Mouse (Mus musculus) bone marrow macrophage, adult 2 months (primary cell): ENCODE results near the gene Hipk2. TPM values are rescaled to one million over a fixed set of nuclear protein-coding genes. Genes with fewer than 3 reads are reported as not detected.

ENCODE experiments used
- H3K27ac ChIP-seq: 2 replicates; pipeline ENCODE4 v1.5.1; 2012; ENCODE audit warnings: low read depth, low read length; ENCODE audit not compliant: insufficient read depth
- H3K4me1 ChIP-seq: 2 replicates; pipeline ENCODE4 v1.6.1; 2012; ENCODE audit warnings: low read length; ENCODE audit not compliant: control insufficient read depth, insufficient read depth
- H3K4me3 ChIP-seq: 2 replicates; pipeline ENCODE4 v1.5.1; 2012; ENCODE audit warnings: mild to moderate bottlenecking, low read length, moderate library complexity; ENCODE audit not compliant: insufficient read depth
- CTCF ChIP-seq: IDR thresholded peaks from 2 replicates; pipeline ENCODE4 v1.5.1; 2012; ENCODE audit warnings: low read depth, mild to moderate bottlenecking, low read length, moderate library complexity
- POLR2A ChIP-seq: IDR thresholded peaks from 2 replicates; pipeline ENCODE4 v1.6.1; 2012; ENCODE audit warnings: mild to moderate bottlenecking, low read depth, low read length, borderline replicate concordance
- polyA plus RNA-seq: library from polyadenylated mRNA; stranded (reverse); fragments of >200 nt; gene quantifications from 2 replicates; pipeline ENCODE4 v1.2.4, GENCODE M21; 2012; ENCODE audit not compliant: missing spikeins, insufficient read depth, insufficient read length

The Hipk2 gene
- polyA plus RNA-seq, 1 experiment, result 20.9 TPM

DNA sequence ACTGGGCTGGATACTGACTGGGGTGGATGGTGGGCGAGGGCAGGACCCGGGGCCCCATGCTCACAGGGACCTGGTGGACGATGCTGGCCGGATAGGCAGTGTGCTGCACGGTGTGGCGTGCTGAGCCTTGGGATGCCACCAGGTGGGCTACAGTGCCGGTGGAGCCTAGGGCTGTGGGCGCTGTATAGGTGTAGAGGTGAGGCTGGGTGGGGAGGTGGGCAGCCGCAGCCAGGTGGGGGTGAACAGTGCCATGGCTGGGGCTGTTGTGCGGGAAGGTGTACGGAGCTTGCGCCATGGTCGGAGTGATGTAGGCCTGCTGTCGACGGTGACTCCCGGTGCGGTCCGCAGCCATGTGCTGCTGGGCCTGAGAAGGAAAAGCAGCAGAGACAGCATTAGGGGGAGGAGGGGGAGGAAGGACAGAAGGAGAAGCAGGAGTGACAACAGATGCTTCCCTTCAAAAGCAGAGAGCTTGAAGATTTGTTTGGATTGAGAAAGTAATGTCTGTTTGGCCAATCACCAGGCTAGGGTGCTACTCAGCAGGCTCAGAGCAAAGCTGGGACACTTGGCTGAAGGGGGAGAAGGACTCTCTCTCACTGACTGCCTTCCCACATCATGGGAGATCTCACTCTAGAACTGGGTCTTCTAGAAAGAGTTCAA lies 177.6 kb downstream of the Hipk2 start:
- Histone ChIP-seq H3K4me1 (peaks cover 6% of the 10 kb centered on the region; the same call in 1 of the 2 replicates), H3K4me3 (no peak overlapping the region), H3K27ac (no peak overlapping the region)
- no peak for TF ChIP-seq CTCF
- no peak for TF ChIP-seq POLR2A

DNA sequence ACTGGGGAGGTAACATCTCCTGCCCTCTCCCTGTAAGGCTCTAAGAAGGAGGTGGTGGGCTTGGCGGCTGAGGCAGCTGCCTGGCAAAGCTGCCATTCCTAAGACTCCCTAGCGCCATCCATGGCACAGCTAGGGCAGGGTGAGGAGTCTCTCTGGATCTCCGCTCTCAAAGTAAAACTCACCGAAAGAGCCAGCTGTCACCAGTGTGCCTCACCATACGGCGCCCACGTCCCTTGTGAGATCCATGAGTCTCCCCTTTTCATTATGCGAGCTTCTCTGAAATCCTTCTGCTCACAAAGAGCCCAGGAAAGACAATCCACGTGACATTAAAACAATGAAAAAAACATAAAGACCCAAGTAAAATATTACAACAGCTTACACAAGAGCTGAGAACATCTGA lies 179.4 kb downstream of the Hipk2 start:
- Histone ChIP-seq H3K4me1 (peaks cover 6% of the 10 kb centered on the region; the same call in 1 of the 2 replicates), H3K4me3 (no peak overlapping the region), H3K27ac (no peak overlapping the region)
- TF ChIP-seq CTCF (no peak), POLR2A (no peak)

DNA sequence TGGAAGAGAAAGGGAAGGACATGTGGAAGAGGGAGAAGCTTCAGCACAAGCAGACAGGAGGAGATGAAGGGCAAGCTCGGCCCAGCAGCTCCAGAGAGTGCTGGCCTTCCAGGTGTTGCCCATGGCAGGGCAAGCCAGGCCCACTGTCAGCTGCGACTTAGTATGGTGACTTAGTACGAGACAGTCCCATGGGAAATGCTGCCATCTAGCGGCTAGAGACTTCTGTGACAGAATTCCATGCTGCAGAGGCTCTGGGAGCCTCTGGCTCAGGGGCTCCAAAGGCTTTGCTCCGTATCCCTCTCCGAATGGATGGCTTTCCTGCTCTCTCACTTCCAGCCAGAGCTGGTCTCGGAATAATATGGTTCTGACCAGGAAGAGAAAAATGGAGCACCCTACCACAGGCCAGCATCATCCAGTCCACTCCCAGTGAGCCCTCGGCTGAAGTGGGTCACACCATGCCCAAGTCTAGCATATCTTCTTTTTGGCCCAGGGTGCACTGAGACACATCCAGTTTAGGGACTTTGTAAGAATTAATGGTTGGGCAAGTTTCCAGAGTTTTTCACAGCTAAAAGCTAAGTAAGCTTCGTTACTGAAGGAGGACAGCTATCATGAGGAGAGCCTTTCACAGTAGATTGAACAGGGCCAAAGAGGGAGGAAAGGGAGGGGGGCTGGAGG lies 180.4 kb downstream of the Hipk2 start:
- no peak for TF ChIP-seq POLR2A
- peak; percentile 66 for TF ChIP-seq CTCF
- Histone ChIP-seq H3K4me1 (peaks cover 2% of the 10 kb centered on the region; the same call in 1 of the 2 replicates), H3K27ac (no peak overlapping the region), H3K4me3 (no peak overlapping the region)

DNA sequence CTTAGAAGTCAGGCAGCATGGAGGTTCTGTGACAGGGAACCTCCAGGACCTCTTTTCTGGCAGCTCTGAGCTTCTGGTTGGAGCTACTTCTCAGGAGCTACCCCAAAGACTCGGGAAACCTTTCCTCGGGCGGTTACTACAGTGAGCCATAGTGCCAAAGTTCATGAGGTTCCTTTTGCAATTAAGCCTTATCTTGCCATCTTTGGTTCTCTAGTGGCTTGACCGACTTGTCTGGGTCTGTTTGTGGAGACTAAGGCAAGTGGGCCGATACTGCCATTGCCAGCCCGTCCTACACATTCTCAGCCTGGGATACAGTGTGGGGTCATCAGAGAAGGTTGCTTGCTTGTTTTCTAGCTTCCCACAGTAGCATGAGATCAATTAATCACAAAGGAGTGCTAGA lies 183.4 kb downstream of the Hipk2 start:
- H3K4me3 ChIP-seq, result no peak overlapping the region
- TF ChIP-seq CTCF (no peak), POLR2A (no peak)
- H3K27ac ChIP-seq, result no peak overlapping the region
- peaks cover 2% of the 10 kb centered on the region; the same call in 1 of the 2 replicates for H3K4me1 ChIP-seq

DNA sequence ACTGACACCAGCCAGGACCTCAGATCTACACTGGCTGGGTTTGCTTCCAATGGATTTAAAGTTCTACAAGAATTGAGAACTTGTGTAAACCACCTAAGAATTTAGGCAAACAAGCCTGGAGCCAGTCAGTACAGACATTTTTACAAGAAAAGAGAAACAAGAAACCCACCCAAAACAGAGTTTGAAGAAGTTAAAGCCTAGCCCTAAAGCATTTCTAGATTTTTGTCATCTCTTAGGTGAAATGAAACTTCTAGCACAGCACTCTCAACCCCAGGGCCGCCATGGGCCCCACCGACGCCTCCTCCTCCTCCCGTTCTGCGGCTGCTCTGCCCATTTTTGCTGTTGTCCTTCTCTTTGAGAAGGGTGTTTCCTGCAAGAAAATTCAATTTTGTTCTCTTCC lies 184.9 kb downstream of the Hipk2 start:
- Histone ChIP-seq H3K4me1 (peaks cover 2% of the 10 kb centered on the region; the same call in 1 of the 2 replicates), H3K27ac (no peak overlapping the region), H3K4me3 (no peak overlapping the region)
- TF ChIP-seq POLR2A (no peak), CTCF (no peak)

DNA sequence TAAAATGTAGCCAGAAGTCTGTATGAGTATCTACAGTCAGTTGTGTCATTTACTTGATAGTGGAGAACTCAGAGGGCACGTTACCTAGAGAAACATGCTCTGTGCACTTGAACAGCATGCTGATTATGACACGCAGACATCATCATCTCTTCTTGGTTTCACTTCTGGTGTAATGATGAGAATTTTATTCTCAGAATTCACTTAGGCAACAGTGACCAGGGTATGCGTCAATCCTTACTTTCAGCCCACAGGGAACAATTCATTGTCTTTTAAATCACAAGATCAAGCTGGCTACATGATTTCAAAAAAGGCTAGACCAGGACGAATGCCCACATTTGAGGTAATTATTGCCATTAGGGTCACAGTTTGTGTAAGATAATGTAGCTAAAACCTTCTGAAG lies 185.3 kb downstream of the Hipk2 start:
- no peak overlapping the region for H3K4me3 ChIP-seq
- TF ChIP-seq CTCF (no peak), POLR2A (no peak)
- peaks cover 2% of the 10 kb centered on the region; the same call in 1 of the 2 replicates for H3K4me1 ChIP-seq
- no peak overlapping the region for H3K27ac ChIP-seq

DNA sequence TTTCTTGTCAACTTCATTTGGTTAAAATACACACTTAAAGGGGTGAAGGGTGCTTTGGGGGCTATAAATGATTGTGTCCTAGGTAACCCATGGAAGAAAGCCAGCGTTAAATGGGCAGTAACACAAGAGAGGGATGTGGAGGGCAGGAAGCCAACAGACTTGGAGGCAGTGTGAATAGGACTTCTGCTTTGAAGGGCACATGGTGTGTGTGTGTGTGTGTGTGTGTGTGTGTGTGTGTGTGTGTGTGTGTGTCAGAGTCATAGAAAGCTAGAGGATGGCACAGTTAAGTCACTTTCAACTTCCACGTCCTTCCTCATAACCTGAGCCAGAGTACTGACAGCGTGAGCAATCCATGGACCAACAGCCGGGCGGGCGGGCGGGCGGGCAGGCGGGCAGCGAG lies 187.1 kb downstream of the Hipk2 start:
- no peak for TF ChIP-seq CTCF
- no peak for TF ChIP-seq POLR2A
- Histone ChIP-seq H3K27ac (no peak overlapping the region), H3K4me3 (no peak overlapping the region), H3K4me1 (peaks cover 2% of the 10 kb centered on the region; the same call in 1 of the 2 replicates)

DNA sequence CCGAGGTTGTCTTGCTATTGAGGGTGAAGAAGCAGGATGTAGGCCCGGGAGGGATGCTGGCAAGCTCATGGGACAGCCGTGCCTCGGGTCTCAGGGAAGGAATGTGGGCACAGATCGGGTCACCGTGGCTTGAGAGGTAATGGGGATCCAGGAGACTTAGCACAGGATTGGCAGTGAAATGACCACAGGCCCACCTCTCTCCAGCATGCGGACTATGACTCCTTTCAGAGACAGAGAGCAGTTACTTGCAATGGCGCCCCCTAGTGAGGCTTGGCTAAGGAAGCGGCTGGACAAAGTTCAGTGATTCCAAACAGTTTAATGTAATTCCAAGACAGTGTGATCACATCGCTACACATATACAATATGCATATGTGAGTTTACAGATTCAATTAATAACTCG lies 188.7 kb downstream of the Hipk2 start:
- TF ChIP-seq POLR2A (no peak), CTCF (peak; percentile 92)
- H3K4me1 ChIP-seq, result peaks cover 2% of the 10 kb centered on the region; the same call in 1 of the 2 replicates
- H3K4me3 ChIP-seq, result no peak overlapping the region
- H3K27ac ChIP-seq, result no peak overlapping the region

DNA sequence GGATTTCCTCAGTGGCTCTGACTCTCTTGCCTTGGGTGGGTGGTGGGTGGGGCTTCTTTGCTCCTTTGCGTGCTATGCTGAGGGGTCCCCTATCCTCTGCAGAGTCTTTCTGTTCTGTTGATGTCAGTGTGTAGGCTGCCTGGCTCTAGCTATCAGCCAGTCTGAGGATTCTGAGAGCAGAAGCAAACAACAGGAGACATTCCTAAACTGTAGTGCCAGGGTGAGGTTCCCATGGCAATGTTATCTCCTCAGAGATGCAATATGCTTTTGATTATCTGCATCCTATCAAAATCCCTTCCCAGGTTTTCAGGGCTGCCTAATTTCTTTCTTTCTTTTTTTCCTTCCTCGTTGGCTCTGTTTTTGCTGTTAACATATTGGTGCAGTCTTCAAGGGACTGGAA lies 193.4 kb downstream of the Hipk2 start:
- TF ChIP-seq POLR2A (no peak), CTCF (no peak)
- Histone ChIP-seq H3K4me1 (no peaks in the 10 kb centered on the region), H3K4me3 (no peak overlapping the region), H3K27ac (no peak overlapping the region)

DNA sequence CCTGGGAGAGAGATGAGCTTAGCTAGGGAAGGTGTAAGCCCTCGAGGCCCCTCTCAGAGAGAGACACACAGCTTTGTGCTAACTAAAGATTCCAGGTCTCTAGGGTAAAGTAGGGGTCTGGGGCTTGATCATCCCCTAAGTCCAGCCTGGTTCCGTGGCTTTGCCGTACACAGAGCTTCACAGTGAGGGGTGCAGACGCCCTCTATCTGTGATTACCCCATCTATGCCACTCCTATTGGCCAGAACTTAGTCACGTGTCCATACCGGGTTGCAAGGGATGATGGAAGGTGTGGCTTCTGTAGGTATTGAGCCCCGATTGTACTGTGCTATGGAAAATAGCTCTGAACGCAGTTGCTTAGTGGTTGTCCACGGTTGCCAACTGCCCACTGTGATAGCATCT lies 198.3 kb downstream of the Hipk2 start:
- H3K4me3 ChIP-seq, result no peak overlapping the region
- TF ChIP-seq POLR2A, result no peak

More for the DNA sequence above, 198.3 kb downstream of the Hipk2 start:
- H3K4me1 ChIP-seq, result no peaks in the 10 kb centered on the region
- H3K27ac ChIP-seq, result no peak overlapping the region
